Mouse (Mus musculus) heart, postnatal 0 days (tissue): ENCODE results near the gene Grid2. TPM values are rescaled to one million over a fixed set of nuclear protein-coding genes. Genes with fewer than 3 reads are reported as not detected.

Experiments
- ATAC-seq: fragments of 200-750 bp; cut with Nextera tagmentation; 2 replicates; pipeline ENCODE4 v1.8.0; 2017; ENCODE audit warnings: low read depth, moderate number of reproducible peaks, moderate library complexity; ENCODE audit not compliant: insufficient read depth
- DNase-seq: peaks from one replicate; pipeline ENCODE4 v3.0.0-alpha.2; 2016; ENCODE audit warnings: low spot score
- H3K27ac ChIP-seq: fragments of 300-500 bp; sonication (generic); 2 replicates; pipeline ENCODE4 v1.5.1; 2014; ENCODE audit warnings: low read depth, mild to moderate bottlenecking
- H3K27me3 ChIP-seq: fragments of 300-500 bp; sonication (generic); 2 replicates; pipeline ENCODE4 v1.6.1; 2014; ENCODE audit warnings: low read length, mixed read lengths; ENCODE audit not compliant: control insufficient read depth, insufficient read depth
- H3K36me3 ChIP-seq: fragments of 300-500 bp; sonication (generic); replicated peaks from 2 replicates; pipeline ENCODE4 v1.6.1; 2014; ENCODE audit warnings: low read length, mixed read lengths; ENCODE audit not compliant: control insufficient read depth, insufficient read depth
- H3K4me1 ChIP-seq: fragments of 300-500 bp; sonication (generic); 2 replicates; pipeline ENCODE4 v1.6.1; 2014; ENCODE audit warnings: antibody characterized with exemption; ENCODE audit not compliant: control insufficient read depth, insufficient read depth
- H3K4me2 ChIP-seq: fragments of 300-500 bp; sonication (generic); 2 replicates; pipeline ENCODE4 v1.6.1; 2014; ENCODE audit warnings: low read depth, mild to moderate bottlenecking, low read length, moderate library complexity
- H3K4me3 ChIP-seq: fragments of 300-500 bp; sonication (generic); 2 replicates; pipeline ENCODE4 v1.5.1; 2014; ENCODE audit warnings: low read depth, low read length
- H3K9ac ChIP-seq: fragments of 300-500 bp; sonication (generic); replicated peaks from 2 replicates; pipeline ENCODE4 v1.6.1; 2014; ENCODE audit warnings: low read depth, low read length, mixed read lengths
- H3K9me3 ChIP-seq: fragments of 300-500 bp; sonication (generic); replicated peaks from 2 replicates; pipeline ENCODE4 v1.6.1; 2016; ENCODE audit warnings: low read length; ENCODE audit not compliant: control insufficient read depth
- CTCF ChIP-seq: IDR thresholded peaks from 2 replicates; pipeline ENCODE4 v1.5.1; 2016; ENCODE audit warnings: antibody characterized with exemption, control low read depth, low read depth
- EP300 ChIP-seq: IDR thresholded peaks from 2 replicates; pipeline ENCODE4 v1.6.1; 2016; ENCODE audit warnings: antibody characterized with exemption, low read depth
- WGBS: fragments of 180-500 bp; shearing (Covaris S2); extraction: QIAGEN DNeasy Blood & Tissue Kit; methylation state at CpG from one replicate; pipeline ENCODE4 v1.1.7; 2014; 5-methylcytosine and 5-hydroxymethylcytosine counted together
- polyA plus RNA-seq: library from polyadenylated mRNA; unstranded; fragments of >200 nt; fragmentation: Nextera tagmentation; extraction: Ambion mirVana; gene quantifications from 2 replicates; pipeline ENCODE4 v1.2.1, GENCODE M21; 2015
- total RNA-seq: library from RNA; depleted of rRNA; stranded (reverse); fragments of >200 nt; gene quantifications from 2 replicates; pipeline ENCODE4 v1.2.3, GENCODE M21; 2014; ENCODE audit warnings: low replicate concordance

The Grid2 gene
- total and polyA plus RNA-seq, 2 experiments from 2014 or later, result 0.10 to 0.27 TPM

GRCm38 (mm10) chr6:64274319-64275114 lies 1018.8 kb downstream of the Grid2 start:
- Histone ChIP-seq H3K4me2 (no peak overlapping the region), H3K4me3 (no peak overlapping the region), H3K9ac (no peak overlapping the region), H3K9me3 (0 out of 2 replicates have a peak, but pooled peaks cover 3% of the 10 kb centered on the region), H3K27me3 (no peaks in the 10 kb centered on the region), H3K27ac (no peak overlapping the region), H3K4me1 (no peaks in the 10 kb centered on the region), H3K36me3 (no peaks in the 10 kb centered on the region)
- 18% methylated on average over 2 of the region's 2 CpGs for WGBS
- no peak for DNase-seq
- ATAC-seq, result no peak
- TF ChIP-seq EP300 (no peak), CTCF (no peak)

- 74% methylated on average over 2 of the region's 2 CpGs for WGBS
- ATAC-seq, result no peak
- Histone ChIP-seq H3K36me3 (no peaks in the 10 kb centered on the region), H3K4me2 (no peak overlapping the region), H3K4me3 (no peak overlapping the region), H3K27me3 (no peaks in the 10 kb centered on the region), H3K9me3 (0 out of 2 replicates have a peak, but pooled peaks cover 3% of the 10 kb centered on the region), H3K9ac (no peak overlapping the region), H3K4me1 (no peaks in the 10 kb centered on the region), H3K27ac (no peak overlapping the region)
- no peak for DNase-seq
- TF ChIP-seq EP300 (no peak), CTCF (no peak)
Observed at GRCm38 (mm10) chr6:64279927-64280326, 1024.3 kb downstream of the Grid2 start.

- Histone ChIP-seq H3K9me3 (no peaks in the 10 kb centered on the region), H3K4me2 (no peak overlapping the region), H3K36me3 (no peaks in the 10 kb centered on the region), H3K4me3 (no peak overlapping the region), H3K9ac (no peak overlapping the region), H3K27ac (no peak overlapping the region), H3K4me1 (no peaks in the 10 kb centered on the region), H3K27me3 (no peaks in the 10 kb centered on the region)
- ATAC-seq (no peak), DNase-seq (no peak)
- WGBS, result 58% methylated on average over 1 of the region's 1 CpGs
- no peak for TF ChIP-seq CTCF
- TF ChIP-seq EP300, result no peak
Observed at GRCm38 (mm10) chr6:64293761-64294160, 1038.1 kb downstream of the Grid2 start.

- ATAC-seq, result no peak
- H3K9me3 ChIP-seq, result no peaks in the 10 kb centered on the region
- no peaks in the 10 kb centered on the region for H3K27me3 ChIP-seq
- H3K4me1 ChIP-seq, result no peaks in the 10 kb centered on the region
- no peak overlapping the region for H3K4me3 ChIP-seq
- H3K4me2 ChIP-seq, result no peak overlapping the region
- TF ChIP-seq CTCF, result no peak
- no peak for TF ChIP-seq EP300
- no peaks in the 10 kb centered on the region for H3K36me3 ChIP-seq
- WGBS, result 42% methylated on average over 1 of the region's 1 CpGs
- no peak overlapping the region for H3K9ac ChIP-seq
- no peak for DNase-seq
- H3K27ac ChIP-seq, result no peak overlapping the region
Observed at GRCm38 (mm10) chr6:64297633-64298032, 1042.0 kb downstream of the Grid2 start.

- no peak overlapping the region for H3K27ac ChIP-seq
- ATAC-seq, result no peak
- H3K9me3 ChIP-seq, result no peaks in the 10 kb centered on the region
- no peaks in the 10 kb centered on the region for H3K36me3 ChIP-seq
- no peak overlapping the region for H3K4me3 ChIP-seq
- no peak overlapping the region for H3K9ac ChIP-seq
- TF ChIP-seq CTCF, result no peak
- TF ChIP-seq EP300, result no peak
- H3K4me2 ChIP-seq, result no peak overlapping the region
- no peaks in the 10 kb centered on the region for H3K27me3 ChIP-seq
- H3K4me1 ChIP-seq, result no peaks in the 10 kb centered on the region
- WGBS, result 56% methylated on average over 2 of the region's 2 CpGs
- no peak for DNase-seq
Observed at GRCm38 (mm10) chr6:64304709-64305476, 1049.2 kb downstream of the Grid2 start.
